Mouse (Mus musculus) heart, postnatal 36 days (tissue): Measurements from ENCODE around the gene Pak1. TPM values are rescaled to one million over a fixed set of nuclear protein-coding genes. Genes with fewer than 3 reads are reported as not detected.

Experiments used
- DNase-seq, 2 experiments: peaks; one replicate each; pipeline ENCODE4 v3.0.0; 2021 to 2022
- intact Hi-C: fragments of 180-260 bp; cut with DNase I; formaldehyde crosslinking; loops from one replicate; pipeline ENCODE4 v1.15.1; 2025
- total RNA-seq, 2 experiments: library from RNA; stranded (reverse); gene quantifications; 2 replicates each; pipeline ENCODE4 v1.2.3; 2021

Gene Pak1
- total RNA-seq, 2 experiments from 2014 or later = 0.61 to 2.0 TPM

DNA sequence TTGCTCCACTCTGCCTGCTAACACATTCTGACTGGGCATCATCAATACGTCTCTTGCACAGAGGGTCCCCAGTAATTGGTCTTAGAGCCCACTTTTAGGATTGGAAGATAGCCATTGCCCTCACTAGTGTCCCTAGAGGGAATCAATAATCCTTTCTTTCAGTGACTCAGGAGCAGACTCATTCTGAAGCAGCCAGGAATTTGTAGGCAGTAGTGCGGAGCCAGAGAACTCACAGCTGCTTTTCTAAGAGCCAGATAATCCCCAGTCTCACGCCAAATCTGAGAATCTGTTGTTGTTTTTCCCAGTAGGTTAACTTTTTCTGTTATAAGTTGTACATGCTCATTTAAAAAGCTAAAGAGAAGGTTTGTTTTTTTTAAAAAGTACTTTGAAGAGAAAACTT is 13.0 kb upstream of the Pak1 start:
- DNase-seq = no peak
- intact Hi-C loops = no loop called here

GRCm38 (mm10) chr7:97775923-97776322 is 12.4 kb upstream of the Pak1 start:
- intact Hi-C loops = no loop called here
- DNase-seq = no peak

- no peak for DNase-seq
- intact Hi-C loops = no loop called here
Observed at GRCm38 (mm10) chr7:97777191-97777590, 11.2 kb upstream of the Pak1 start.

DNA sequence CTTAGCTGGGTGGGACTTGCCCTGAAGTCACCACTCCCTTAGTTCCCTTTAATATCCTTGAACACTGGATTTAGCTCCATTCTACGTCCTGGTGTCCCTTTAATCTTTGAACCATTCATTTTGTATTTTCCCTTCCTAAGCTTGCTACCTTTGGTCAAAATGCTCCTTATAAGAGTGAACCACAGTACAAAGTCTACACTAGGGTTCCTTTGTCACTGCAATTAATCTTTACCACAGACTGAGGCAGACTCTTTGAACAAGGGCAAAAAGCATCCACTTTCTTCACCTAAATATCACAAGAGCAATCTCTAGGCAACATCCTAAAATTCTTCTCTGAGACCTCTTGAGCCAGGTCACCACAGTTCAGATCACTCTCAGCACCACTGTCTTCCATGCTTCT is 8.1 kb upstream of the Pak1 start:
- intact Hi-C loops = no loop called here
- no peak for DNase-seq

DNA sequence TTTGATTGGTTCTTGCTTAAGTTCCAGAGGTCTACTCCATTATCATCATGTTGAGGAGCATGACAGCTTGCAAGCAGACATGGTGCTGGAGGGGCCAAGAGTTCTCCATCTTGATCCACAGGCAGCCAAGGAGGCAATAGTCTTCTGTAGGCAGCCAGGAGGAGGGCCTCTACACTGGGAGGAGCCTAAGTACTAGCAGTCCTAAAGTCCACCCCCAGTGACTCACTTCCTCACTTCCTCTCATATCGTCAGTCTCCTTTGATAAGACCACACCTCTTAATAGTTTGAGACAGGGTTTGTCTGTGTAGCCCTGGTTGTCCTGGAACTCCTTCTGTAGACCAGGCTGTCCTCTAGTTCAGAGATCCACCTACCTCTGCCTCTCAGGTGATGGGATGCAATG is 7.5 kb upstream of the Pak1 start:
- DNase-seq = no peak
- intact Hi-C loops = no loop called here

GRCm38 (mm10) chr7:97781496-97781895 is 6.8 kb upstream of the Pak1 start:
- intact Hi-C loops = no loop called here
- DNase-seq = no peak

DNA sequence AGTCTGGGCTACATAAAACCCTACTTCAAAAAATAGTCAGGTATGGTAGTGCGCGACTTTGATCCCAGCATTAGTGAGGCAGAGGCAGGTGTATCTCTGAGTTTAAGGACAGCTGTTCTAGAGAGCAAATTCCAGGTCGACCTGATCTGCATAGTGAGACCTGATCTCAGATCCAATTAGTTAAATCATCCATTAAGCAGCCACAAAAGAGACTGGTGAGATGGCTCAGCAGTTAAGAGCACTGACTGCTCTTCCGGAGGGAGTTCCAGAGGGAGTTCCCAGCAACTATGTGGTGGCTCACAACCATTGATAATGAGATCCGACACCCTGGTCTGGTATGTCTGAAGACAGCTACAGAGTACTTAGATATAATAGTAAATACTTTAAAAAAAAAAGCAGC is 4.8 kb upstream of the Pak1 start:
- no peak for DNase-seq
- intact Hi-C loops = no loop called here

DNA sequence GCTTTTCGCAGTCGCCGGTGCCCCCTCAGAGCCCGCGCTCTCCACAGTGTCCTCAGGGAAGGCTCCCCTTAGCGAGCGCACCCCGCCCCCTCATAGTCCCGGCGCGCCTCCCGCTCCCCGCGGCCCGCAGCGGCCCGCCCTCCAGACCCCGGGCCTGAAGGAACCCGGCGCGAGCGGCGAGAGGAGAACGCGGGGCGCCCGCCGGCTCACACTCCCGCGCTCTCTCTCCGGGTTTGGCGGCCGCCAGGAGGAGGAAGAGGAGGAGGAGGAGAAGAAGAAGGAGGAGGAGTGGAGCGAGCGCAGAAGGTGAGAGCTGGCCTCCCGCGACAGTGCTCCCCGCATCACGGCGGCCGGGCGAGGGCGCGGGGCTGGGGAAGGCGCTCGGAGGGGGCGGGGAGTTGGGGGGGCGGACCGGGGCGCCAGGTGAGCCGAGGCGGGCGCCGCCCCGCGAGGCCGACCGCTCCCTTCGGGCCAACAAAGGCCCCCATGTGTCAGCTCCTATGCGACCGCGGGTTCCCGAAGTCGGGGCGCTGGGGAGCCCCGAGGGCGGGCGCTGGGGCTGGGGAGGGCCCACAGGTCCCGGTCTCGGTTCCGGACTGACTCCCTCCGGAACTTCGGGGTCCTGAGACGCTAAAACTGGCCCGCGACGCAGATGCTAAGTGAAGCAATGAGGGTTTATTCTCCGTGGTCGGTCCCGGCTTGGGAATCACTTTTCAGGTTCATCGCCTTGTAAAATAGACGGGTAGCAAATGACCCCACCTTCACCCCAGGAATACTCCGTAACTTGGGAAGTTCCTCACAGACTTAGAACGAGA is 535 bp downstream of the Pak1 start:
- no peak for DNase-seq
- intact Hi-C loops = no loop called here

- DNase-seq = no peak
- intact Hi-C loops = no loop called here
Observed at GRCm38 (mm10) chr7:97790272-97790671, 1.9 kb downstream of the Pak1 start.

DNA sequence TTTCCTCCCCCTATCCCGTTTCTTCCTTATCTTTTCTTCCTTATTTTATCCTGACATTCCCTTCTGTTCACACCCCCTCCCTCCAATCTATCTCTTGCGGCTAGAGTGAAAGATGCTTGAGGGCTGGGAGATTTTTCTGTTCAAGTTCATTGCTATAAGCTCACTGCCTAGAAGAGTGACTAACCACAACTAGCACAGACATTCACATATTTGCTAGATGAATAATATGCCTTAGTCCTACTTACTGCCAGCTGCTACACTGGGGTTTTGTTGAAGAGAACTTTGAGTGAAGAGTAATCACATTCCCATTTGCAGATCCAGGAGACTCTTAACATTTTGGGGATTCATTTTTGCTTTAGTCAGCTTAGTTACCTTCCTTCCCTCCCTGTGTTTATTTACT is 4.0 kb downstream of the Pak1 start:
- intact Hi-C loops = no loop called here
- DNase-seq = no peak

DNA sequence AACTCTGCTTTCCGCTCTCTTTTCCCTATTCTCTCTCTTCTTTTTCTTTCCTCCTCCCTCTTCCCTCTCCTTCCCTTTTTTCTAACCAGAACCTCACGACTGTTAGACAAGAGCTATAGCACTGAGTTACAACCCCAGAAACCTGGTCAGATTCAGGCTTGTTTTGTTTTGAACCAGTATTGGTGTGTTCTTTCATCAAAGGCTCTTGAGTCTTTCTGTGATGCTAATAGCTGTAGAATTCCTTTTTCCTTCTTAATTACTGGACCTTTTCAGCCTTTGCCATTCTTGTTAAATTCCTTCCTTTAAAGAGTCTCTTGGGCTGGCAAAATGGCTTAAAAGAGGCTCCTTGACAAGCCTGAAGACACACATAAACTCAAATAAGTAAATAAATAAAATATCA is 14.8 kb downstream of the Pak1 start:
- intact Hi-C loops = no loop called here
- DNase-seq = no peak

- no peak for DNase-seq
- intact Hi-C loops = no loop called here
Observed at GRCm38 (mm10) chr7:97804245-97805066, 16.1 kb downstream of the Pak1 start.

DNA sequence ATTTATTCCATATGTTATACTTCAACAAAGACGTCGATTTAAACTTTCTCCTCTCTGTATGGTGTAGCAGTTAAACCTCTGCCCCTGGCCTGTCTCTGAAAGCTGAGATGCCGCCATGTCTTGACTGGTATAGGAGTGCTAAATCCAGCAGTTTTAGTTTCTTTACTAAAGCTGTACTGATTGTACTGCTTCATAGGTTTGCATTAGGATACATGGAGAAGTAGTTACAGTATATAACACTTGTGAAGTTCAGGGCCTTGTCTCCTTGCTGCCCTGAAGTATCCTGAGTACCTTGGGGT is 16.7 kb downstream of the Pak1 start:
- intact Hi-C loops = no loop called here
- DNase-seq = no peak

DNA sequence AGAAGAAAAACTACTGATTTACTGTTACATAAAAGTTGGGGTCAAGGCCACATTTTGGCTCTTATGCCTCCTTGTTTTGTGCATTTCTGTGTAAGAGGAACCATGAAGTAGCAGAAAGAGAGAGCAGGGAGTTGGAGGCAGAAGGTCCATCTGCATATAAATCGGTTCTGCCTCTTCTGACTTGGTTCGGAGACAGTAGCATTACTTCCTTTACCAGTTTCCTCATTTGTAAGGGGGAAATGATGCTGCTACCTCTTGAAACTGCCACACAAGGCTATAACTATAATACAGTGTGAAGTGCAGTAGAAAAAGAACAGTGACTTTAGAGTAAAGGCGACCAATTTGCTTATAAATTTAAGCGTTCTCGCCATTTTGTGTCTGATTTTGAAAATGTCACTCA is 21.0 kb downstream of the Pak1 start:
- intact Hi-C loops = no loop called here
- no peak for DNase-seq

DNA sequence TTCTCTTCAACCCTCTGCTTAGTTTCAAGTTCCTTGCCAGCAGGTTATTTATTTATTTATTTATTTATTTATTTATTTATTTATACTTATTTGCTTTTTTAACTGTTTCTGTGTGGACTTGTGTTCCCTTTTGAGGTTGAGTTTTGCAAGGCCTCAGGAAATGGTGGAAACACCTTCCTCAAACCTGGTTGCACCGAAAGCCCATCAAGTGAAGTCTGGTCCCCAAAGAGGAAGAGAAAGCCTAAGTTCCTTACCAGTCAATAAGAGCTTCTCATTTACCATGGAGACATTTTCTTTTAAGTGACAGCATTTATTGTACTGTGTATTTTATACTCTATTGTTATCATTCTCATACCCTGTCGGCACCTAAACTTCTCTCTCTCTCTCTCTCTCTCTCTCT is 33.5 kb downstream of the Pak1 start:
- no peak for DNase-seq
- intact Hi-C loops = no loop called here

GRCm38 (mm10) chr7:97829091-97829490 is 40.8 kb downstream of the Pak1 start:
- intact Hi-C loops = no loop called here
- DNase-seq = no peak

- intact Hi-C loops = no loop called here
- DNase-seq = no peak
Observed at GRCm38 (mm10) chr7:97830739-97831138, 42.4 kb downstream of the Pak1 start.

DNA sequence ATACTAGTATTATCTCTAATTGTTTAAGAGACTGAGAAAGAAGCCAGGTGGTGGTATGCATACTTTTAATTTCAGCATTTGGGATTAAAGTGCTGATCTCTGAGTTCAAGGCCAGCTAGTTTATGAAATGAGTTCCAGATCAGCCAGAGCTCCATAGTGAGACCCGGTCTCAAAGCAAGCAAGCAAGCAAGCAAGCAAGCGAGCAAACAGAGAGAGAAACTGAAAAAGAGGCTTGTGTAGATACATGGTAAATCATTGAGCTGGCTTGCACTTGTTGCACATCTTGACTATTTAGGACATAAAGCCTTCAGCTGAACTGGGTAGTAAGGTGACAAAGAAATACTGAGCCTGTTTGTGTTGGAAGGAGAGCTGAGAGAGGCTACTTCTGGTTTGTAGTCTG is 44.6 kb downstream of the Pak1 start:
- intact Hi-C loops = no loop called here
- DNase-seq = no peak

DNA sequence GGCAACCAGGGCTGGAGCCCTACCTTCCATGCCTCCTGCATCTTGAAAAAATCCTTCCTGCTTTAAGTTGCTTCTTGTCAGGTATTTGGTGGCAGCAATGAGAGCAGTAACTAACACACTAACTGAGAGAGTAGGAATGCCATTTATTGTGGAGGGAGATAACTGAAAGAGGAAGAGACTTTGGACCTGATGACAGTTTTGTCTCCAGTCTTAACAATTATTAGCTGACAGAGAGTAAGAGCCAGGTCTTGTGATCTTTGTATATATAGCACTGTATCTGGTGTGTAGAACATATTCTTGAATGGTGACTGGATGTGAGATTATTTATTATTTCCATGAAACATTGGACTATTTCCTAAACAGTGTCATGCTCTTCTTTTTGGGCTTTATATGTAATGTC is 50.2 kb downstream of the Pak1 start:
- intact Hi-C loops = no loop called here
- DNase-seq = no peak

DNA sequence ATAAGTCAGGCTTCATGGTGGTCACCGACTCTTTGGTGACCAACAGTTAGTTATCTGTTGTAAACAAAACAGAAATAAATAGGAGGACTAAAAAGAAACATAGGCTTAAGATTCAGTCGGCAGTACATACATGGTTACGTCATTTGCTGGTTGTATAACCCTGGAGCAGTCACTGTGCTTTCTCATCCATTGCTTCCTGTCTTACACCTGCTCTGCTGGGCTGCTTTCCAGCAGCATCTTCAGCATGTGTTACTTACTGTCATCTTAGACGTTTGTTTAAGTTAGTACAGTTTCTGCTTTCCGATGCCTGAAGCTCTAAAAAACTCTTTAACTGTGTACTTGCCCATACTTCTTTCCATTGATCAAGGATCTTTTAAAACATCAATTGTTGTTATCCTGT is 53.0 kb downstream of the Pak1 start:
- no peak for DNase-seq
- intact Hi-C loops = loop anchor here (5.0 kb wide), 1 partner anchor 74 kb away; no protein-coding TSS in a partner anchor

- intact Hi-C loops = loop anchor here (5.0 kb wide), 1 partner anchor 75 kb away; no protein-coding TSS in a partner anchor
- DNase-seq = no peak
Observed at GRCm38 (mm10) chr7:97842332-97842731, 54.0 kb downstream of the Pak1 start.
